Mouse (Mus musculus): ENCODE measurements around the gene Itih2.

DNA sequence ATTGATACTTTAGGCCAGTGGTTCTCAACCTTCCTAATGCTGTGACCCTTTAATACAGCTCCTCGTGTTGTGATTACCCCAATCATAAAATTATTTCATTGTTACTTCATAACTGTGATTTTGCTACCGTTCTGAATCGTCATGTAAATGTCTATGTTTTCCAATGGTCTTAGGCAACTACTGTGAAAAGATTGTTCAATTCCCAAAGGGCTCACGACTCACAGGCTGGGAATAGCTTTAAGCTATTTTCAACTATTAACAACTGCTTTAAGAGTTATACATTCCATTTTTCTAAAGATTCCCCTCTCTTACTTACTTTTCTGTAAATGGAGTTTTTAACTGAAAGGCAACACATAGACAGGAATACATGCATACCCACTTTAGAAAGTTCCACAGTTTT is 30.8 kb upstream of the Itih2 start:
- TF ChIP-seq CTCF (IDR thresholded peaks at IDR 0.05; ENCODE audit: insufficient read depth, low read depth, low read length) (no peak), POLR2A (IDR thresholded peaks at IDR 0.05; ENCODE audit: insufficient read depth, low read depth, low read length) (no peak)
